Comparison of ENCODE assay signal across 8 mouse cellular contexts in genomic region chr2:118701971-118702882, GRCm38 (mm10). TPM values are rescaled to one million over a fixed set of nuclear protein-coding genes. Genes with fewer than 3 reads are reported as not detected.
DNase-seq lines count a peak whose midpoint lies in the region; ATAC-seq and TF ChIP-seq lines count a peak whose summit lies in the region.

No protein-coding gene starts in this region.

- H3K4me1 ChIP-seq in lung, embryonic 15.5 days = peaks cover 53% of the 10 kb centered on the region
- H3K4me1 ChIP-seq in embryonic facial prominence, embryonic 12.5 days = peaks cover 34% of the 10 kb centered on the region
- 0 out of 2 replicates have a peak, but pooled peaks cover 6% of the 10 kb centered on the region for H3K4me1 ChIP-seq in intestine, postnatal 0 days (replicated peaks; ENCODE audit: control insufficient read depth, insufficient read depth, low read length)
- peaks cover 18% of the 10 kb centered on the region for H3K4me1 ChIP-seq in neural tube, embryonic 14.5 days (ENCODE audit: control insufficient read depth, insufficient read depth, low read length)

- DNase-seq in lung, postnatal 36 days = no peak
- DNase-seq in gastrocnemius, postnatal 4 days (ENCODE audit: low spot score in 2 of 2) = no peak
- DNase-seq in frontal cortex, adult 2 months (ENCODE audit: extremely low spot score in 1 of 2, low spot score in 1 of 2) = no peak
- DNase-seq in urinary bladder, postnatal 14 days (ENCODE audit: low spot score) = no peak

- 4% methylated on average over 51 of the region's 51 CpGs for WGBS in lung, embryonic 15.5 days
- 2% methylated on average over 51 of the region's 51 CpGs for WGBS in embryonic facial prominence, embryonic 12.5 days
- 11% methylated on average over 51 of the region's 51 CpGs for WGBS in intestine, postnatal 0 days
- WGBS in neural tube, embryonic 14.5 days = 3% methylated on average over 49 of the region's 51 CpGs

- peaks cover 88% of the 10 kb centered on the region for H3K27me3 ChIP-seq in lung, embryonic 15.5 days
- H3K27me3 ChIP-seq in embryonic facial prominence, embryonic 12.5 days = peaks cover 92% of the 10 kb centered on the region
- H3K27me3 ChIP-seq in intestine, postnatal 0 days (replicated peaks; ENCODE audit: control insufficient read depth, insufficient read depth, low read length) = peaks cover 73% of the 10 kb centered on the region
- peaks cover 65% of the 10 kb centered on the region for H3K27me3 ChIP-seq in neural tube, embryonic 14.5 days (ENCODE audit: control insufficient read depth, insufficient read depth, low read length)

- no peak for TF ChIP-seq CTCF in intestine, postnatal 0 days (IDR thresholded peaks at IDR 0.05; ENCODE audit: low read depth)

- no peaks in the 10 kb centered on the region for H3K36me3 ChIP-seq in lung, embryonic 15.5 days
- no peaks in the 10 kb centered on the region for H3K36me3 ChIP-seq in embryonic facial prominence, embryonic 12.5 days
- no peaks in the 10 kb centered on the region for H3K36me3 ChIP-seq in intestine, postnatal 0 days (ENCODE audit: control insufficient read depth, insufficient read depth)
- H3K36me3 ChIP-seq in neural tube, embryonic 14.5 days (ENCODE audit: control insufficient read depth, insufficient read depth, low read length) = no peaks in the 10 kb centered on the region

- no peak; the same call in 1 of the 2 replicates for ATAC-seq in lung, embryonic 15.5 days (ENCODE audit: borderline replicate concordance, extremely low read depth, low FRiP score, low TSS enrichment)
- ATAC-seq in embryonic facial prominence, embryonic 12.5 days (ENCODE audit: insufficient number of reproducible peaks, insufficient read depth, low FRiP score, low TSS enrichment) = no peak
- no peak for ATAC-seq in intestine, postnatal 0 days
- peak; percentile 9; the same call in 1 of the 2 replicates for ATAC-seq in neural tube, embryonic 14.5 days (ENCODE audit: low read depth)

- no peak overlapping the region for H3K9ac ChIP-seq in lung, embryonic 15.5 days
- H3K9ac ChIP-seq in embryonic facial prominence, embryonic 12.5 days = 0 out of 2 replicates have a peak overlapping the region, but pooled peaks have one; percentile 34
- 0 out of 2 replicates have a peak overlapping the region, but pooled peaks have one; percentile 26 for H3K9ac ChIP-seq in intestine, postnatal 0 days (ENCODE audit: low read depth, low read length)
- 0 out of 2 replicates have a peak overlapping the region, but pooled peaks have one; percentile 21 for H3K9ac ChIP-seq in neural tube, embryonic 14.5 days (replicated peaks; ENCODE audit: low read depth, low read length)

- H3K4me2 ChIP-seq in lung, embryonic 15.5 days = peak overlapping the region; percentile 79
- peak overlapping the region; percentile 64 for H3K4me2 ChIP-seq in embryonic facial prominence, embryonic 12.5 days (replicated peaks)
- H3K4me2 ChIP-seq in intestine, postnatal 0 days (replicated peaks; ENCODE audit: low read depth) = peak overlapping the region; percentile 83
- peak overlapping the region; percentile 57 for H3K4me2 ChIP-seq in neural tube, embryonic 14.5 days (ENCODE audit: low read depth, low read length)

- peak overlapping the region; percentile 41 for H3K4me3 ChIP-seq in lung, embryonic 15.5 days
- H3K4me3 ChIP-seq in embryonic facial prominence, embryonic 12.5 days = peak overlapping the region; percentile 40
- H3K4me3 ChIP-seq in intestine, postnatal 0 days (ENCODE audit: low read depth, low read length) = peak overlapping the region; percentile 51
- H3K4me3 ChIP-seq in neural tube, embryonic 14.5 days (ENCODE audit: low read depth, low read length) = peak overlapping the region; percentile 17

- H3K9me3 ChIP-seq in lung, embryonic 15.5 days = no peaks in the 10 kb centered on the region
- H3K9me3 ChIP-seq in embryonic facial prominence, embryonic 12.5 days = no peaks in the 10 kb centered on the region
- no peaks in the 10 kb centered on the region for H3K9me3 ChIP-seq in intestine, postnatal 0 days (ENCODE audit: control insufficient read depth)
- H3K9me3 ChIP-seq in neural tube, embryonic 14.5 days (ENCODE audit: control insufficient read depth, low read length) = no peaks in the 10 kb centered on the region

- H3K27ac ChIP-seq in lung, embryonic 15.5 days = no peak overlapping the region
- no peak overlapping the region for H3K27ac ChIP-seq in embryonic facial prominence, embryonic 12.5 days
- no peak overlapping the region for H3K27ac ChIP-seq in intestine, postnatal 0 days (ENCODE audit: low read depth, low read length)
- no peak overlapping the region for H3K27ac ChIP-seq in neural tube, embryonic 14.5 days (ENCODE audit: low read depth, low read length)

RNA-seq across cellular contexts. Expression of gene Ankrd63, which starts 1.5 kb away (rescaled TPM):
- 0.10 and 0.12 TPM in 2 replicates for polyA plus RNA-seq in lung, embryonic 15.5 days (2015; fragmentation: Nextera tagmentation; extraction: Ambion mirVana)
- polyA plus RNA-seq in embryonic facial prominence, embryonic 12.5 days (2016; fragmentation: Nextera tagmentation; extraction: Ambion mirVana) = not detected in 2 replicates
- polyA plus RNA-seq in intestine, postnatal 0 days (2015; fragmentation: Nextera tagmentation; extraction: Ambion mirVana) = 0.63 and 0.65 TPM in 2 replicates
- polyA plus RNA-seq in neural tube, embryonic 14.5 days (2014; fragmentation: Nextera tagmentation; extraction: Ambion mirVana) = not detected in 2 replicates
- under 1 TPM in 1 of 2 experiments, not detected in 1; 0.08 TPM for total RNA-seq in gastrocnemius, postnatal 4 days (2021)
- 24.2 and 24.3 TPM in 2 replicates for polyA plus RNA-seq in frontal cortex, adult 2 months (2012; rRNA removed)

RNA-seq across cellular contexts. Expression of gene Plcb2, which starts 26.0 kb away (rescaled TPM):
- 1.5 and 2.5 TPM in 2 replicates for polyA plus RNA-seq in lung, embryonic 15.5 days (2015; fragmentation: Nextera tagmentation; extraction: Ambion mirVana)
- polyA plus RNA-seq in embryonic facial prominence, embryonic 12.5 days (2016; fragmentation: Nextera tagmentation; extraction: Ambion mirVana) = 0.38 and 0.47 TPM in 2 replicates
- 0.59 and 0.76 TPM in 2 replicates for polyA plus RNA-seq in intestine, postnatal 0 days (2015; fragmentation: Nextera tagmentation; extraction: Ambion mirVana)
- 0.57 and 0.88 TPM in 2 replicates for polyA plus RNA-seq in neural tube, embryonic 14.5 days (2014; fragmentation: Nextera tagmentation; extraction: Ambion mirVana)
- 1 to 10 TPM; 1.1 to 1.3 TPM for total RNA-seq in gastrocnemius, postnatal 4 days (2021)
- polyA plus RNA-seq in frontal cortex, adult 2 months (2012; rRNA removed) = 3.1 and 3.5 TPM in 2 replicates

RNA-seq across cellular contexts. Expression of gene Pak6, which starts 39.1 kb away (rescaled TPM):
- polyA plus RNA-seq in lung, embryonic 15.5 days (2015; fragmentation: Nextera tagmentation; extraction: Ambion mirVana) = 1.6 and 2.2 TPM in 2 replicates
- polyA plus RNA-seq in embryonic facial prominence, embryonic 12.5 days (2016; fragmentation: Nextera tagmentation; extraction: Ambion mirVana) = 1.2 and 1.5 TPM in 2 replicates
- polyA plus RNA-seq in intestine, postnatal 0 days (2015; fragmentation: Nextera tagmentation; extraction: Ambion mirVana) = 0.90 and 1.4 TPM in 2 replicates
- 29.4 and 39.1 TPM in 2 replicates for polyA plus RNA-seq in neural tube, embryonic 14.5 days (2014; fragmentation: Nextera tagmentation; extraction: Ambion mirVana)
- total RNA-seq in gastrocnemius, postnatal 4 days (2021) = under 1 TPM; 0.29 to 0.52 TPM
- 58.0 and 60.0 TPM in 2 replicates for polyA plus RNA-seq in frontal cortex, adult 2 months (2012; rRNA removed)

RNA-seq across cellular contexts. Expression of gene Inafm2, which starts 43.3 kb away (rescaled TPM):
- polyA plus RNA-seq in lung, embryonic 15.5 days (2015; fragmentation: Nextera tagmentation; extraction: Ambion mirVana) = 18.3 and 18.4 TPM in 2 replicates
- 16.5 and 17.9 TPM in 2 replicates for polyA plus RNA-seq in embryonic facial prominence, embryonic 12.5 days (2016; fragmentation: Nextera tagmentation; extraction: Ambion mirVana)
- polyA plus RNA-seq in intestine, postnatal 0 days (2015; fragmentation: Nextera tagmentation; extraction: Ambion mirVana) = 24.7 and 26.2 TPM in 2 replicates
- polyA plus RNA-seq in neural tube, embryonic 14.5 days (2014; fragmentation: Nextera tagmentation; extraction: Ambion mirVana) = 29.4 and 32.3 TPM in 2 replicates
- total RNA-seq in gastrocnemius, postnatal 4 days (2021) = 10 to 100 TPM in 1 of 2 experiments, 1 to 10 TPM in 1; 9.5 to 11.5 TPM
- 30.1 and 31.1 TPM in 2 replicates for polyA plus RNA-seq in frontal cortex, adult 2 months (2012; rRNA removed)

Comparison
In these comparisons a context has a peak if more than half of its experiments do, and no peak if none do; other contexts are left out.
1. RNA of gene Ankrd63, which starts 1.5 kb away (polyA plus RNA-seq): 24.2 to 24.3 TPM in frontal cortex, adult 2 months; 0.63 to 0.65 TPM in intestine, postnatal 0 days, 0.10 to 0.12 TPM in lung, embryonic 15.5 days, not detected in embryonic facial prominence, embryonic 12.5 days and not detected in neural tube, embryonic 14.5 days; every median in the first group is over 10 times any median in the second.
2. Peak in every context shown above with its lines, with median percentiles within 50 percentile points of each other: H3K4me2 ChIP-seq and H3K4me3 ChIP-seq.